Mouse (Mus musculus) hindlimb bud, embryonic 11.5 days (tissue): ENCODE data around the gene Papolg.
A peak's percentile ranks its signal among the peaks of the same experiment; 100 is the strongest.
"Not testable (repeated sequence)": the region's sequence is repeated elsewhere in the genome, so short reads cannot be mapped to it uniquely, and the experiment has no call there.

Experiments used
- DNase-seq: peaks from one replicate; pipeline ENCODE4 v3.0.0-alpha.2; 2012; ENCODE audit warnings: low read depth, low spot score; ENCODE audit errors: extremely low spot score

Gene Papolg

DNA sequence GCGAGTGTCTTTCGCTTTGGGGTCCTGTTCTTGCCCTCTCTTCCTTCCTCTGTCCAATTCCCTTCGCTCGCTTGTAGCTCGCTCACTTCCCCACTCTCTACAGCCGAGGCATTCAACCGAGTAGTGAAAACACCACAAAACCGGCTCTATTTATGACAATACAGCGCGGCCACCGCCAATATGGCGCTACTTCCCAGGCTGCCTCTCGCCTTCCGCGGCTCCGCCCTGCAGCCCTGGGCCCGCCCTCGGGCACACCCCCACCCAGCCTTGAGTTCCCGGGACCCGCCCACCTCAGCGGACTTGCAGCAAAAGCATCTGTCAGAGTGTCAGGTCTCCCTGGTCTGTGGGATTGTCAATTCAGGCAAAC is at the start of gene Papolg:
Papolg (minus strand) TSS at position 194 of the 367 bp plus-strand sequence.
- DNase-seq, result peak; percentile 54

DNA sequence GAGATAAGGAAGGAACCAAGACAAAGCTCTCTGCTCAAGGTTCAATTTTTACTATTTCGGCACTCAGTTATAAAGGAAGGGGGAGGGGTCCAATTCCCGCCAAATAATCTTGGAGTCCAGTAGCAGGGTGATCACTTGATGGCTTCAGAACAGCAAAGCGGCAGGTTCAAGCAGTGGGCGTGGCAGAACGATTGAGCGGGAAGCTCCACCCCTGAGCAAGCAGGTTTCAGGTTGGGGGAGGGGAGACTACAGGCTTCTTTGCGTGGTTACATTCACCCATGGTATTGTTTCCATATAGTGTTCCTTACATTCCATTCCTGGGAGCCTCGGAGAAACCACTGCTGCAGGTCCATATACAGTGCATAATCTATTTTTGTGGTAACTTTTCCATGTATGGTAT is 33.1 kb upstream of the Papolg start:
- DNase-seq, result not testable (repeated sequence)

DNA sequence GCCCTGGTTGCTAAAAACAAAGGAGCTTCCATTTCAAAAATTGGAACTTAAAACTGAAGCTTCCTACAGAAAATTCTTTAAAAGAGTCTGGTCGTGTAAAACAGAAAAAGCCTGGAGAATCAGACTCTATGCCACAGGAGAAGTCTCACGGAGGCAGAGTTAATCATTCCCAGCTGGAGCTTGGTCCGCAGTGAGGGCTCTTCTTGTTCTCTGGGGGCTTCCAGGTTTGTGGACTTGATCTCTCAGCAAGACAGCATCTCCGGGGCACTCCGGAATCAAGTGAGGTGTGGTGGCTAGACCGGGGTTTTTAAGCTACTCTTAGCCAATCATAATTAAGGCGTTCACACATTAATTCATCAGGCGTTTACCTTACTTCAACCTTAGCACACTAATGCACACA is 32.6 kb upstream of the Papolg start:
- no peak for DNase-seq

DNA sequence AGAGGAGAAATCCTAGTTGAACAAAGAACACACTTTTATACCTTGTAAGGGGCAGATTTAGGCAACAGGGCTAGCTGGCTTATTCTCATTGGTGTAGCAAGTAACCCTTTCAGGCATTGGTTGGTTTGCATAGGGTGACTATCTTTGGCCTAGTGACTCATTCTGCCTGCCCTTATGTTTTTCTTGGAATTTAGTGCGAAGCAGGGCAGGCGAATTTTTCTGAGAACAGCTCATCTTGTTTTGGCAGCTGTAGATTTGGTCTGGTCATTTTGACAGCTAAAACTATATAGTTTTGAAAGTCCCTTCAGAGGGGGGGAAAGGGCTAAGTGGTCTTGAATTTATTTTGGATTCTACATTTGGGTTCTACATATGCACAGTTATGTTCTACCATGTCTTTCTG is 18.8 kb upstream of the Papolg start:
- not testable (repeated sequence) for DNase-seq

DNA sequence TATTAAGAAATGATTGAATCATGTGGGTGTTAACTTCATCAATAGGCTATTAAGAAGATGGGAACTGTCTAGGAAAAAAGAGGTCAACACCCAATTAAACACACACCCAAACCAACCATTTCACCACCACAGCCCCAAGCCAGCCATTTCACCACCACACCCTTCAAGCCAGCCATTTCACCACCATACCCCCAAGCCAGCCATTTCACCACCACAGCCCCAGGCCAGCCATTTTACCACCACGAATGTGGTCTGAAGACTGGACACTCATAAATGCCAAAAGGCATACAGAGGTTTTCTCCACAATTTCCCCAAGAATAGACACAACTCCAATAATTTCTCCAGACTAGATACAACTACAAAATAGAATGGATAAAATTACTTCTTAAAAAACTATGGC is 8.9 kb upstream of the Papolg start:
- no peak for DNase-seq

DNA sequence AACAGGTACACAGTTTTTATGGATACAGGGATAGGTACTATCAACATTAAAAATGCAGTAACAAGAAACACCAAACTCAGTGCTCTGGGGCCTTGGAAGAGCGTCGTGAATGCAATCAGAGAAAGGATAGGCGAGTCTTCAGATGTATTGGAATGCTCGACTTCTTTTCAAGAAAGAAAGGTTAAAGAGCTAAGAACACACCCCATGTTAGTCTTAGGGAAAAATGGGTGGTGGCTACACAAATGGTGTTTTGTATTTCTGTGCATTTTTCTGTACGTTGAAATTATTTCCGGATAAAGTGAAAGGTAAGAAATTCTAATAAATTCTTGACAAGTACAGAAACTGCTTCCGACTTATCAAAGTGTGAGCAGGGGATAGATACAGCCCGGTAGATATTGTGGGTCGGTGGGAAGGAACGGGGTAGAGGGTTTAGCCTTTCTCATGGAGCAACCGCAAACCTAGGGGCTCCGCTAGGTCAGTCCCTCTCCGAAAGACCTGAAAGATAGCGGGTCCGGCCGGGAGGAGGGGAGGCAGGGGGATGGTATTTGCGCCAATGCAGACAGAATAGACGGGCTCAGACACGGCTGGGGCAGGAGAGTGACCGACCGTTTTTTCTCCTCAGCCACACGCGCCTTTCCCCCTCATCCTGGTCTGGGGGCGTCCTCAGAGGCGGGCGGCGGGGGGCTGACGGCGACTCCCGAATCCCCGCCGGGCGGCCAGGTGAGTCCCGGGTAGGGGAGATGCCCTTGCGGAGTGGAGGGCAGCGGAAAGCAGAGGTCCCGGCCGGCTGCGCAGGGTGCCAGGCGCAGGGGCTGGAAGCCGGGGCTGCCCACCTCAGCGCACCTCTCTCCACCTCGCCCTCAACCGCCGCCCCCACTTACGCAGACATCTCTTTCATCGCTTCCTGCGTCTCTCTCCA is 653 bp downstream of the Papolg start:
- DNase-seq, result no peak

DNA sequence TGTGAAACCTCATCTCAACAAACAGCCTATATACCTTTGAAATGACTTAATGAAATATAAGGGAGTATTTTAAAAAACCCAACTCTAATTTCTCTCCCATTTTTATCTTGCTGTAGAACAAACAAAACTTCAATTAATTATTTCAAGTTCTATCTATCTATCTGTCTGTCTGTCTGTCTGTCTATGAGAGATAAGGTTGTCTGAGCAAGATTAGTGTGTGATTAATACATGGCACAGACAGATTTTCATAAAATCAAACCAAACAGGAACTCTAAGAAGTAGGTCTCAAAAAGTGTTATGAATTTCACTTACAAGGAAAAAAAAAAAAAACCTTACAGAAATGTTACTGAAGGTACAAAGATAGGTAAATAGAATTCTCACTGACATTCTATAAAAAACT is 1.5 kb downstream of the Papolg start:
- DNase-seq, result no peak

DNA sequence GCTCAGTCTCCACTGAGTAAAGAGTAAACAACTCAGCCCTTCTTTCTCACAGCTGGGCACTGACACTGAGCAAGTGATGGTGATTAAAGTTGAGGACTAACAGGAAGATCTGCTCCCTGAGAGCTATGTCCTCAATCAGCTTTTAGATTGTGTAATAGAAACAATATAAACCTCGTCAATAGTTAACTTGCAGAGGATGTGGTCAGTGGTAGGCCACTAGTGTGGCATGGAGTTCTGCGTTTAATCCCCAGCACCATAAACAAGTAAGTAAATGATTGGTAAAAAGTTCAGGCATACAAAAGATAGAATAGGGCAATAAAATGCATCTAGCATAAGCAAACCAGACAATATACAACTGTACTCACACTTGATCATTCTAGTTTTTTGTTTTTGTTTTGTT is 30.7 kb downstream of the Papolg start:
- no peak for DNase-seq

DNA sequence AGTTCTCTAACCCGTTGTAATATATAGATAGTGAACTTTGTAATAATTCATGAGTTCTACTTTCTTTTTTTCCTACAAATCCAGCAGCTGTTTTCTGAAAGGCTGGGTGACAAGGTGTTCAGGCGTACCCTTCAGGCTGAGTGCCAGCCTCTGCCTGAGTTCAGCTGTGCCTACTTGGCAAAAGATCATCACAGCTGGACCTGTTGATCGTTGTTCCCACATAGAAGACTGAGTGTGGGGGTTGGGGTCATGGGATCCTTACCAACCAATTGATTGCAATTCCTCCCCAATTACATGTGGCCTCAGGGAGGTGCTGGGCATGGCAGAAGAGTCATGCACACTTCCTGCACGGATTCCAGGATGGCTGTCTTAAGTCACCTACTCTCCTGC is 38.3 kb downstream of the Papolg start:
- DNase-seq, result no peak

DNA sequence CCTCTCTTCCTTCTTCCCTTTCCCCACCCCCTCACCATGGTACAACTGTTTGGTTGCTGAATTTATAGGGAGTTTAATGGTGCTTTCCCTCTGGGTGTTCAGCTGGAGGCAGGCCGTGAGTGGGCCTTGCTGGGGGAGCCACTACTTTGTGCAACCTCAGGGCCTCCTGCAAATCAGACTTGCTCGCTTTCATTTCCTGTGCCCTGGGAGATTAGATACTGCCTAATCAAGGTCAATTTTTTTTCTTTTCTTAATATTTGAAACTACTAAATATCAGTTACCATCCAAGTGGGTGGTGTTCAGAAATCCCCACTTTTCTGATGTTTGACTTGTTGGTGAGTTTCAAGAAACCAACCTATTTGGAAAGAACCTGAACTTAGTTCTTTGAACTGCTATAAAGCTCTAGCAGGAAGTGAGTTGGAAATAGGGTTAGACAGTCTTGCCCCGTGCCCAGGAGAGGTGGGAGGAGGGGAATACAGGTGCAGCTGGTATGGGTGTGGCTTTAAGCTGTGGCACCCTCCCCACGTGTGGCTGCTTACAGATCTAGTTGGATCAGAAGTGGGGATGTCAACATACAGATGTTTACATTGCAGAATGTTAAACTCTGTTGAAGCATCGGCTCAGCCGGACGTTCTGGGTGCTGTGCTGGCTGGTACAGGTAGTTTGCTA is 38.9 kb downstream of the Papolg start:
- DNase-seq, result no peak

DNA sequence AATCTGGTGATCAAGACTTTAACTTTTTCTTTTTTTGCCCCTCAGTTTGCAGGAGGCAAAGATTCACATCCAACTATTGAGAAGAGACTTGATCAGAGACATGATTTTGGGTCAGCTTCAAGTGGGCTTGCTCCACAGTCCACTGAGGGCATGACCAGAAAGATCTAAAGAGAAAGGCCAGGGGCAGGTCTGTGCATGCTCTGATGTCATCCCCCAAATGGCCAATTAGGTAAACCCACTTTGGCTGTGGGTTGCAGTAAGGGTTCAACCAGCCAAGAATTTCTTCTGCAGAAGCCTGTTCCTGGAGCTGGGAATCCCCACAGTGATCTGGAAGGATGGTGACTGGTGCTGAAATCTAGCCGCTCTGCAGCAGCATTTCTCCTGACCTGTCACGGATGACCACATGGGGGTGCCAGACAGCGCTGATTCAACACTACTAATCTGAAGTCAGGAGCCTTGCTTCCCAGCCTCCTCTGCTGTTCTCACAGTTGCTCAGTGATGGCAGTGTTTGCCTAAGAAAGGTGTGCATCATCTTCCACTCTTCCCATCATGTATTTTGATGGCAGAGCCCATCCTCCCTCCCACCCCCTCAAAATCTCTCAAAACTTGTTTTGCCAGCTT is 39.8 kb downstream of the Papolg start:
- no peak for DNase-seq

DNA sequence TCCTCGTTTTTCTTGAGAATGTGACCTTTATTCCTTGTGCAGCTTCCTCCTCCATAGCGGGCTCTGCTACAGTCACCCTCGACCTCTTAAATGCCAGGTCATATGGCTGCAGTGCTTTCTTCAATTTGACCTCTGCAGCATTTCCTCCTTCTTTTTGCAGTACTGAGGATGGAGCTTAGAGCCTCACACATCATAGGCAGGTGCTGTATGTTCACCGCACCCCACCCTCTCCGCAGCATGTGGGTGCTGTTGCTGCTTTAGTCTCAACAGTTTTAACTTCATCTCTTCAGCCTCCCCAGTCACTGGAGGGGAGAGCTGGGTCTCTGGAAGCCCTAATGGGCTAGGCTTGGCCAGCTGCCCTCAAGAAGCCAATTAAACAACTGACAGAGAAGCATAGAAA is 41.7 kb downstream of the Papolg start:
- DNase-seq, result no peak

DNA sequence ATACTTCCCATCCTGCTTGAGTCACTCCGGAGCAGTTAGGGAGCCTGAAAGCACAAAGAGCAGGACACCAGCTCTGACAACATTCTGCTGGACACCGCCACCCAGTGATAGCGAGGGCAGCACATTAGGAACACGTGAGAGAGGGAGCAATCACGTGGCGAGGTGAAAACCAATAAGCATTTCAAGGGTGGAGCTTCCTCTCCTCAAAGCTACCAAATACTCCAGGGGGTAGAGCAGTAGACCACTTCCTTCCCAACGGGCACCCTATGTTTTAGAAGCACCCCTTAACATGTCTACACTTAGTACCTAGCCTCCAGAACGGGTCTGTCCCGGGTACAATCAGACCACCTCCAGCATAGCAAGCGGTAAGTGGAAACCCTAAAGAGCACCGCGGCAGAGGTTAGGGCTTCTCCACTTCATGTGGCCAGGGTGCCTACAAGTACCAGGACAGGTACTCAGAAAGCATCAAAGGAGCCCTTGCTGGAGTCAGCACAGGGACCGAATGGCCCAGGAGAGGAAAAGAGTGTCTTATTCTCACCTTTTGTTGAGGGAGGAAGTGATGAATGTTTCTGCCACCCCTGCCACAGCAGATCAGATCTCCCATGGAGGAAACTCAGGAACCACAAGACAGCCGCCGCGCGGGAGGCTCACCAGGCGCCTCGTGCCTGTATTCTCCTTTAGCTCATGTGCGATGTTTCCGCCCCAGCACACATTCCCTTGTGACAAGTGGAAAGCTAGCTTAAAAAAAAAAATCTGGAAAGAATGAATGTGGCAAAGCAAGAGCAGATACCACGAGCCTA is 48.8 kb downstream of the Papolg start:
- no peak for DNase-seq

DNA sequence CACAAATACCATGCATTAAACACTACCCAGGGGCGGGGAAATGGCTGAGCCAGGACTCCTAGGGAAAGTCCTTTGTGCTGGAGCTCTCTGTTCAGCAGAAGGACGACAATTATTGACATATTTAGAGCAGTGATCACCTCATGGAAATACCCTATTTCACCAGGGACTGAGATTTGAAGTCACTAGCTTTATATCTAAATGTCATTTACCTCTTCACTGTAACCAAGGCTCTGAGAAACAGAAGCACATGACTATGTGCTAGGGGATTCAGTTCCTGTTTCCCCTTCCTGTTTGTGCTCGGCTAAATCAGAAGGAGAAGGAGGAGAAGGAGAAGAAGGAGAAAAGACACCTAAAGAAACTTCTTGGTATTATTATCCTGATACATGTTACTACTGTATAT is 71.8 kb downstream of the Papolg start:
- no peak for DNase-seq

DNA sequence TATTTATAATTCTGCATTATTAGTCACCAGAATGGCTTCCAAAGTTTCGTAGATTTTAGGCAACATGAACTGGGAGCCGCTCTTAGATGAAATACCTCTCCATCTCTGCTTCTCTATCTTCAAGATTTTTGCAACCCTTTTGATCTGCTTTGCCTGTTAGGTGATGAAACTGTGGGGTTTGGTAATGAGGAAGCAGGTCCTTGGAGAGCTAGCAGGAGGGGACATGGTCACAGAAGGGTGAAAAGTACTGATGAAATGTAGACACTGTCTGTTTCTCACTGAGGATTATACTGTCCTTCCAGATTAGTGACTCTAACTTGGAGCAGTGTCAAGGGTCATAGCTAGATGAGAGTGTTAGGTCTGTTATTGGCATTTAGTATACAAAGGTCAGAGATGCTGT is 73.4 kb downstream of the Papolg start:
- no peak for DNase-seq

DNA sequence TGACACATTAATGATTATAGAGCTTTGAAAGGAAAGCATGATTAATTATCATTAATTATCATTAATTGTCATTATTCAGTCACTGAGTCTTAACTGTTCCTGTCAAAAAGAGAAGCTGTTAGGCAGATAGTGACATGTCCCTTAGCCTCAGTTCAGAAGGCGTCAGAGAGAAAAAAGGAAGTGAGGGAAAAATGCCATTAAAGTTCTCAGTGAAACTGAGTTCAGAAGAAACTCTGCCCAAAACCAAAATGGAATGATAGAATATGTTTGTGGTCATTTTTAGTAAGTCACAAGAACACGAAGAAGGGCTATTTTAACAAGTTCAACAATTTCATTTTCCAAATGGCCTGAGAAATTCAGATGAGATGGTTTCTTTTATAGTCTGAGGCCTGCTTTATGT is 74.1 kb downstream of the Papolg start:
- DNase-seq, result no peak

DNA sequence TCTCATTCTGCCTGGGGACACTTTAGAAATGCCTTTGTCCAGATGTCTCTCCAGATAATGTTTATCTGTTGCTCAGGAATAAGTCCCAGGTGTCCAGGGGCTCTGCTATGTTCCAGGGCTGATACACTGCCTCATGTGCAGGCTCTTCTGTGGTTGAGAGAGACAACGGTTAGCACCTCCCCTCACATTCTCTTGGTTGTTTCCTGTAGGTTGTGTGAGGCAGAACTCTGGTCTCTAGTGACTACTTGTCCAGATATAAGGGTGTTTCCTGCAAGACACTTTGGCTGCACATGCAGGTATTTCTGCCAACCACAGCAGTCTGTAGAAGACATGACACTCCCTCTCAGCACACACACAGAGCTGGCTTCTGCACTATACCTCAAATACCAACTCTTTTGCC is 76.3 kb downstream of the Papolg start:
- no peak for DNase-seq
